Mouse (Mus musculus) lung, postnatal 0 days (tissue): ENCODE results near the gene Prss32. TPM values are rescaled to one million over a fixed set of nuclear protein-coding genes. Genes with fewer than 3 reads are reported as not detected.
A peak's percentile ranks its signal among the peaks of the same experiment; 100 is the strongest.
"Not testable (repeated sequence)": the region's sequence is repeated elsewhere in the genome, so short reads cannot be mapped to it uniquely, and the experiment has no call there.

Source experiments
- ATAC-seq: fragments of 200-750 bp; cut with Nextera tagmentation; 2 replicates; pipeline ENCODE4 v1.8.0; 2017; ENCODE audit warnings: moderate library complexity
- DNase-seq: peaks from one replicate; pipeline ENCODE4 v3.0.0-alpha.2; 2016; ENCODE audit warnings: low spot score
- H3K27ac ChIP-seq: fragments of 300-500 bp; sonication (generic); 2 replicates; pipeline ENCODE4 v1.5.1; 2014; ENCODE audit warnings: antibody characterized with exemption, mild to moderate bottlenecking, low read length, mixed read lengths
- H3K27me3 ChIP-seq: fragments of 300-500 bp; sonication (generic); replicated peaks from 2 replicates; pipeline ENCODE4 v1.6.1; 2014; ENCODE audit warnings: low read length, mixed read lengths; ENCODE audit not compliant: insufficient read depth
- H3K36me3 ChIP-seq: fragments of 300-500 bp; sonication (generic); 2 replicates; pipeline ENCODE4 v1.6.1; 2014; ENCODE audit warnings: low read length, mixed read lengths; ENCODE audit not compliant: insufficient read depth
- H3K4me1 ChIP-seq: fragments of 300-500 bp; sonication (generic); 2 replicates; pipeline ENCODE4 v1.6.1; 2014; ENCODE audit warnings: antibody characterized with exemption, low read depth, low read length, mixed read lengths; ENCODE audit not compliant: insufficient read depth
- H3K4me2 ChIP-seq: fragments of 300-500 bp; sonication (generic); replicated peaks from 2 replicates; pipeline ENCODE4 v1.6.1; 2014; ENCODE audit warnings: low read depth, mild to moderate bottlenecking, low read length, moderate library complexity, mixed read lengths
- H3K4me3 ChIP-seq: fragments of 300-500 bp; sonication (generic); 2 replicates; pipeline ENCODE4 v1.5.1; 2014; ENCODE audit warnings: low read depth, low read length
- H3K9ac ChIP-seq: fragments of 300-500 bp; sonication (generic); replicated peaks from 2 replicates; pipeline ENCODE4 v1.6.1; 2014; ENCODE audit warnings: low read depth, mild to moderate bottlenecking
- H3K9me3 ChIP-seq: fragments of 300-500 bp; sonication (generic); 2 replicates; pipeline ENCODE4 v1.6.1; 2016; ENCODE audit warnings: low read length, mixed read lengths
- CTCF ChIP-seq: IDR thresholded peaks from 2 replicates; pipeline ENCODE4 v1.5.1; 2016; ENCODE audit warnings: antibody characterized with exemption, mild to moderate bottlenecking
- EP300 ChIP-seq: IDR thresholded peaks from 2 replicates; pipeline ENCODE4 v1.6.1; 2016; ENCODE audit warnings: antibody characterized with exemption, mild to moderate bottlenecking, control low read depth
- WGBS: fragments of 180-500 bp; shearing (Covaris S2); extraction: QIAGEN DNeasy Blood & Tissue Kit; methylation state at CpG from one replicate; pipeline ENCODE4 v1.1.7; 2014; 5-methylcytosine and 5-hydroxymethylcytosine counted together
- microRNA-seq: library from miRNA; unstranded; fragments of <30 nt; microRNA quantifications from one replicate; pipeline ENCODE4, GENCODE M21; 2016
- polyA plus RNA-seq: library from polyadenylated mRNA; unstranded; fragments of >200 nt; fragmentation: Nextera tagmentation; extraction: Ambion mirVana; gene quantifications from 2 replicates; pipeline ENCODE4 v1.2.1, GENCODE M21; 2015

Prss32 gene
- polyA plus RNA-seq, 1 experiment from 2014 or later, result not detected

GRCm38 (mm10) chr17:23867756-23868155, 24.1 kb downstream of the Prss32 start, which contains the start of gene Prss21:
Gene Prss21, plus strand, starts transcription at chr17:23868056.
- 89% methylated on average over 15 of the region's 15 CpGs for WGBS
- ATAC-seq, result no peak

GRCm38 (mm10) chr17:23868513-23868912, 24.9 kb downstream of the Prss32 start:
- H3K4me3 ChIP-seq, result no peak overlapping the region
- no peaks in the 10 kb centered on the region for H3K9me3 ChIP-seq
- H3K27ac ChIP-seq, result no peak overlapping the region
- 78% methylated on average over 11 of the region's 11 CpGs for WGBS
- H3K27me3 ChIP-seq, result no peaks in the 10 kb centered on the region
- H3K9ac ChIP-seq, result no peak overlapping the region
- TF ChIP-seq EP300 (no peak), CTCF (no peak)
- H3K4me2 ChIP-seq, result no peak overlapping the region
- ATAC-seq (no peak), DNase-seq (no peak)
- H3K36me3 ChIP-seq, result no peaks in the 10 kb centered on the region
- no peaks in the 10 kb centered on the region for H3K4me1 ChIP-seq

More at GRCm38 (mm10) chr17:23867756-23868155, 24.1 kb downstream of the Prss32 start, which contains the start of gene Prss21:
- H3K4me3 ChIP-seq, result no peak within 1 kb of the TSS
- H3K27ac ChIP-seq, result no peak within 1 kb of the TSS
- no peaks in the 10 kb centered on the region for H3K4me1 ChIP-seq
- no peak within 1 kb of the TSS for H3K9ac ChIP-seq
- TF ChIP-seq EP300, result no peak
- TF ChIP-seq CTCF, result no peak
- H3K27me3 ChIP-seq, result no peaks in the 10 kb centered on the region
- H3K4me2 ChIP-seq, result no peak within 1 kb of the TSS
- no peaks in the 10 kb centered on the region for H3K9me3 ChIP-seq
- no peaks in the 10 kb centered on the region for H3K36me3 ChIP-seq
- no peak for DNase-seq

GRCm38 (mm10) chr17:23873884-23874856, 30.5 kb downstream of the Prss32 start:
- DNase-seq, result peak; percentile 76
- TF ChIP-seq CTCF (peak; percentile 98), EP300 (no peak)

GRCm38 (mm10) chr17:23876741-23877140, 33.1 kb downstream of the Prss32 start:
- Histone ChIP-seq H3K4me2 (no peak overlapping the region), H3K27ac (no peak overlapping the region), H3K4me1 (no peaks in the 10 kb centered on the region), H3K27me3 (no peaks in the 10 kb centered on the region), H3K9ac (no peak overlapping the region), H3K4me3 (no peak overlapping the region), H3K9me3 (no peaks in the 10 kb centered on the region), H3K36me3 (no peaks in the 10 kb centered on the region)
- no peak for ATAC-seq
- 35% methylated on average over 3 of the region's 3 CpGs for WGBS
- TF ChIP-seq CTCF (no peak), EP300 (no peak)
- DNase-seq, result no peak

More at GRCm38 (mm10) chr17:23873884-23874856, 30.5 kb downstream of the Prss32 start:
- Histone ChIP-seq H3K36me3 (no peaks in the 10 kb centered on the region), H3K4me3 (no peak overlapping the region), H3K27ac (no peak overlapping the region), H3K9ac (no peak overlapping the region), H3K4me2 (no peak overlapping the region), H3K9me3 (no peaks in the 10 kb centered on the region), H3K4me1 (no peaks in the 10 kb centered on the region), H3K27me3 (no peaks in the 10 kb centered on the region)
- peak; percentile 79 for ATAC-seq
- WGBS, result 29% methylated on average over 8 of the region's 8 CpGs

- Histone ChIP-seq H3K27me3 (no peaks in the 10 kb centered on the region), H3K4me2 (no peak overlapping the region), H3K27ac (no peak overlapping the region), H3K9ac (no peak overlapping the region), H3K9me3 (no peaks in the 10 kb centered on the region), H3K4me1 (no peaks in the 10 kb centered on the region), H3K36me3 (no peaks in the 10 kb centered on the region), H3K4me3 (no peak overlapping the region)
- 91% methylated on average over 2 of the region's 2 CpGs for WGBS
- DNase-seq (no peak), ATAC-seq (no peak)
- no peak for TF ChIP-seq CTCF
- TF ChIP-seq EP300, result no peak
These were observed 33.5 kb downstream of the Prss32 start for GRCm38 (mm10) chr17:23877166-23877565.

- DNase-seq, H3K9ac ChIP-seq, H3K9me3 ChIP-seq, H3K4me3 ChIP-seq, H3K27ac ChIP-seq, ATAC-seq, H3K27me3 ChIP-seq, H3K4me1 ChIP-seq, H3K4me2 ChIP-seq, H3K36me3 ChIP-seq: not testable (repeated sequence)
- 36% methylated on average over 4 of the region's 4 CpGs for WGBS
These were observed 36.9 kb downstream of the Prss32 start, which contains the start of the genes Dcpp1 and Dcpp2 for GRCm38 (mm10) chr17:23880576-23880975. Gene Dcpp1, plus strand, starts transcription at chr17:23880876. Gene Dcpp2, plus strand, starts transcription at chr17:23880880.

Small RNA genes within 50 kb of the gene (microRNA-seq; reads per million reads assigned to microRNA genes)
- not detected for gene Mir5125

Other genes starting within 250 kb of the Prss32 start
- 5.0 and 5.5 TPM in 2 replicates for gene Zfp13, start 244.4 kb upstream of the Prss32 start, polyA plus RNA-seq
- gene Zscan10, start 243.0 kb upstream of the Prss32 start, polyA plus RNA-seq, result not detected in 2 replicates
- 0.29 and 0.36 TPM in 2 replicates for gene Mmp25, start 198.6 kb upstream of the Prss32 start, polyA plus RNA-seq
- gene Bicdl2, start 183.3 kb upstream of the Prss32 start, polyA plus RNA-seq, result 7.1 and 8.7 TPM in 2 replicates
- 104 and 107 TPM in 2 replicates for gene Hcfc1r1, start 170.3 kb upstream of the Prss32 start, polyA plus RNA-seq
- gene Thoc6, start 170.0 kb upstream of the Prss32 start, polyA plus RNA-seq, result 18.1 and 18.6 TPM in 2 replicates
- gene Tnfrsf12a, start 166.4 kb upstream of the Prss32 start, polyA plus RNA-seq, result 50.4 and 53.8 TPM in 2 replicates
- 5.9 and 6.3 TPM in 2 replicates for gene Cldn6, start 164.6 kb upstream of the Prss32 start, polyA plus RNA-seq
- 0.44 and 0.76 TPM in 2 replicates for gene Cldn9, start 159.8 kb upstream of the Prss32 start, polyA plus RNA-seq
- 0.20 TPM in 1 of 2 replicates, not detected in the other for gene 1520401A03Rik, start 121.1 kb upstream of the Prss32 start, polyA plus RNA-seq
- gene Pkmyt1, start 117.5 kb upstream of the Prss32 start, polyA plus RNA-seq, result 10.4 and 11.5 TPM in 2 replicates
- 45.2 and 47.7 TPM in 2 replicates for gene Paqr4, start 103.0 kb upstream of the Prss32 start, polyA plus RNA-seq
- 0.41 and 0.52 TPM in 2 replicates for gene Kremen2, start 98.0 kb upstream of the Prss32 start, polyA plus RNA-seq
- 43.1 and 43.5 TPM in 2 replicates for gene Flywch1, start 72.3 kb upstream of the Prss32 start, polyA plus RNA-seq
- 14.7 and 18.6 TPM in 2 replicates for gene Flywch2, start 57.8 kb upstream of the Prss32 start, polyA plus RNA-seq
- 284 and 354 TPM in 2 replicates for gene Srrm2, start 53.3 kb upstream of the Prss32 start, polyA plus RNA-seq
- gene Elob, start 14.7 kb upstream of the Prss32 start, polyA plus RNA-seq, result 803 and 893 TPM in 2 replicates
- not detected in 2 replicates for gene Prss33, start 7.8 kb upstream of the Prss32 start, polyA plus RNA-seq
- 0.40 and 0.63 TPM in 2 replicates for gene Prss41, start 317 bp downstream of the Prss32 start, polyA plus RNA-seq
- not detected in 2 replicates for gene Prss21, start 24.2 kb downstream of the Prss32 start, polyA plus RNA-seq
- gene Dcpp1, start 37.0 kb downstream of the Prss32 start, polyA plus RNA-seq, result 0.25 TPM in 1 of 2 replicates, not detected in the other
- gene Dcpp2, start 37.0 kb downstream of the Prss32 start, polyA plus RNA-seq, result not detected in 2 replicates
- 0.35 and 0.64 TPM in 2 replicates for gene Dcpp3, start 73.6 kb downstream of the Prss32 start, polyA plus RNA-seq
- gene Sbp, start 97.8 kb downstream of the Prss32 start, polyA plus RNA-seq, result not detected in 2 replicates
- gene Sbpl, start 111.4 kb downstream of the Prss32 start, polyA plus RNA-seq, result not detected in 2 replicates
- gene Prss30, start 136.7 kb downstream of the Prss32 start, polyA plus RNA-seq, result 0.18 and 0.47 TPM in 2 replicates
- gene Prss22, start 154.2 kb downstream of the Prss32 start, polyA plus RNA-seq, result 0.57 and 0.77 TPM in 2 replicates
- gene Prss27, start 194.3 kb downstream of the Prss32 start, polyA plus RNA-seq, result 0.18 TPM in 2 replicates
- gene Kctd5, start 229.6 kb downstream of the Prss32 start, polyA plus RNA-seq, result 34.3 and 36.9 TPM in 2 replicates